Mouse (Mus musculus) lung, adult 18-20 months (tissue): ENCODE data around the gene Arl5a.

Source experiments
- DNase-seq, 2 experiments: peaks; one replicate each; pipeline ENCODE4 v3.0.0; 2022; ENCODE audit warnings: mixed read lengths in 2 of 2

The Arl5a gene

GRCm38 (mm10) chr2:52422871-52423610 is 1.7 kb downstream of the Arl5a start:
- DNase-seq = no peak

- peak in 1 of 2 experiments; percentile 45 for DNase-seq
Measured at GRCm38 (mm10) chr2:52421197-52421596, 3.5 kb downstream of the Arl5a start.

GRCm38 (mm10) chr2:52420001-52420710 is 4.5 kb downstream of the Arl5a start:
- no peak for DNase-seq

- DNase-seq = no peak
Measured at GRCm38 (mm10) chr2:52419295-52419694, 5.4 kb downstream of the Arl5a start.

GRCm38 (mm10) chr2:52412524-52413037 is 12.1 kb downstream of the Arl5a start:
- DNase-seq = no peak

GRCm38 (mm10) chr2:52406480-52406879 is 18.2 kb downstream of the Arl5a start:
- no peak for DNase-seq

GRCm38 (mm10) chr2:52405238-52405637 is 19.5 kb downstream of the Arl5a start:
- DNase-seq = no peak

GRCm38 (mm10) chr2:52394529-52394928 is 30.2 kb downstream of the Arl5a start:
- DNase-seq = no peak

- no peak for DNase-seq
Measured at GRCm38 (mm10) chr2:52390415-52390975, 34.2 kb downstream of the Arl5a start.

- DNase-seq = no peak
Measured at GRCm38 (mm10) chr2:52389975-52390374, 34.7 kb downstream of the Arl5a start.

- no peak for DNase-seq
Measured at GRCm38 (mm10) chr2:52386451-52386850, 38.2 kb downstream of the Arl5a start.

- peak; percentile 16 to 28 for DNase-seq
Measured at GRCm38 (mm10) chr2:52386037-52386436, 38.7 kb downstream of the Arl5a start.

- peak; percentile 14 to 38 for DNase-seq
Measured at GRCm38 (mm10) chr2:52378848-52379261, 45.8 kb downstream of the Arl5a start.

- peak; percentile 17 to 26 for DNase-seq
Measured at GRCm38 (mm10) chr2:52378448-52378804, 46.3 kb downstream of the Arl5a start, which contains the start of gene Neb. Neb (minus strand) TSS chr2:52378474.

- DNase-seq = no peak
Measured at GRCm38 (mm10) chr2:52377706-52378447, 46.8 kb downstream of the Arl5a start.

GRCm38 (mm10) chr2:52374706-52375105 is 50.0 kb downstream of the Arl5a start:
- DNase-seq = no peak

GRCm38 (mm10) chr2:52372480-52372879 is 52.2 kb downstream of the Arl5a start:
- DNase-seq = peak; percentile 13 to 38

- no peak for DNase-seq
Measured at GRCm38 (mm10) chr2:52372080-52372479, 52.6 kb downstream of the Arl5a start.

- peak; percentile 12 to 45 for DNase-seq
Measured at GRCm38 (mm10) chr2:52371066-52371465, 53.6 kb downstream of the Arl5a start.

GRCm38 (mm10) chr2:52369622-52370021 is 55.1 kb downstream of the Arl5a start:
- no peak for DNase-seq

- DNase-seq = no peak
Measured at GRCm38 (mm10) chr2:52367665-52368064, 57.0 kb downstream of the Arl5a start.

GRCm38 (mm10) chr2:52367248-52367647 is 57.5 kb downstream of the Arl5a start:
- no peak for DNase-seq

GRCm38 (mm10) chr2:52361086-52361485 is 63.6 kb downstream of the Arl5a start:
- DNase-seq = no peak
